ENCODE assay signal across 11 mouse cellular contexts in genomic region chr5:43102000-43102459, GRCm38 (mm10).
A peak's percentile ranks its signal among the peaks of the same experiment; 100 is the strongest.
DNase-seq lines count a peak whose midpoint lies in the region; ATAC-seq and TF ChIP-seq lines count a peak whose summit lies in the region.
"Had no signal": no experiment of that assay in that cellular context is flagged by ENCODE, and none has a peak within 500 bp of the region (broad histone marks: within the 10 kb centered on the region; RNA-seq: fewer than 3 reads in every experiment).

No protein-coding gene starts in this region.

- no peaks in the 10 kb centered on the region for H3K36me3 ChIP-seq in heart, embryonic 15.5 days
- H3K36me3 ChIP-seq in heart, embryonic 11.5 days (ENCODE audit: control insufficient read depth, insufficient read depth, low read length), result no peaks in the 10 kb centered on the region
- no peaks in the 10 kb centered on the region for H3K36me3 ChIP-seq in liver, postnatal 0 days (replicated peaks; ENCODE audit: insufficient read depth, low read length)
- H3K36me3 ChIP-seq in liver, embryonic 11.5 days (ENCODE audit: control insufficient read depth, insufficient read depth, low read length), result no peaks in the 10 kb centered on the region
- H3K36me3 ChIP-seq in midbrain, embryonic 15.5 days (replicated peaks), result no peaks in the 10 kb centered on the region
- H3K36me3 ChIP-seq: intestine, embryonic 15.5 days had no signal

- no peak overlapping the region for H3K4me3 ChIP-seq in heart, embryonic 15.5 days
- H3K4me3 ChIP-seq in heart, embryonic 11.5 days (ENCODE audit: low read depth, low read length), result no peak overlapping the region
- H3K4me3 ChIP-seq in liver, postnatal 0 days (ENCODE audit: low read depth, low read length), result no peak overlapping the region
- no peak overlapping the region for H3K4me3 ChIP-seq in liver, embryonic 11.5 days (ENCODE audit: low read depth, low read length)
- H3K4me3 ChIP-seq in midbrain, embryonic 15.5 days, result no peak overlapping the region
- H3K4me3 ChIP-seq: erythroblast, embryonic 14.5 days; intestine, embryonic 15.5 days had no signal

- no peak for DNase-seq in liver, postnatal 0 days
- DNase-seq in liver, embryonic 11.5 days (ENCODE audit: low spot score), result no peak
- DNase-seq in Muller cell, postnatal 12 days (ENCODE audit: inconsistent ontology term), result no peak
- DNase-seq: cerebellum, postnatal 36 days; layer of hippocampus, postnatal 36 days had no signal

- peak overlapping the region; percentile 4; the same call in 1 of the 2 replicates for H3K27ac ChIP-seq in heart, embryonic 15.5 days
- no peak overlapping the region for H3K27ac ChIP-seq in heart, embryonic 11.5 days (ENCODE audit: low read depth, low read length)
- H3K27ac ChIP-seq in liver, postnatal 0 days (ENCODE audit: low read depth), result no peak overlapping the region
- no peak overlapping the region for H3K27ac ChIP-seq in liver, embryonic 11.5 days (ENCODE audit: low read depth, low read length)
- no peak overlapping the region for H3K27ac ChIP-seq in midbrain, embryonic 15.5 days
- H3K27ac ChIP-seq: intestine, embryonic 15.5 days had no signal

- no peaks in the 10 kb centered on the region for H3K9me3 ChIP-seq in heart, embryonic 15.5 days (replicated peaks)
- no peaks in the 10 kb centered on the region for H3K9me3 ChIP-seq in heart, embryonic 11.5 days (replicated peaks; ENCODE audit: control insufficient read depth, low read length)
- no peaks in the 10 kb centered on the region for H3K9me3 ChIP-seq in liver, postnatal 0 days (ENCODE audit: low read length)
- no peaks in the 10 kb centered on the region for H3K9me3 ChIP-seq in liver, embryonic 11.5 days (ENCODE audit: control insufficient read depth, low read length)
- no peaks in the 10 kb centered on the region for H3K9me3 ChIP-seq in midbrain, embryonic 15.5 days
- H3K9me3 ChIP-seq: intestine, embryonic 15.5 days had no signal

- TF ChIP-seq EP300 in liver, postnatal 0 days (IDR thresholded peaks at IDR 0.05; ENCODE audit: low read depth), result no peak

- no peak overlapping the region for H3K4me2 ChIP-seq in heart, embryonic 15.5 days
- no peak overlapping the region for H3K4me2 ChIP-seq in heart, embryonic 11.5 days
- no peak overlapping the region for H3K4me2 ChIP-seq in liver, postnatal 0 days (ENCODE audit: low read depth, low read length)
- no peak overlapping the region for H3K4me2 ChIP-seq in liver, embryonic 11.5 days
- no peak overlapping the region for H3K4me2 ChIP-seq in midbrain, embryonic 15.5 days
- H3K4me2 ChIP-seq: intestine, embryonic 15.5 days had no signal

- H3K4me1 ChIP-seq in heart, embryonic 15.5 days (replicated peaks), result peaks cover 4% of the 10 kb centered on the region; the same call in 1 of the 2 replicates
- peaks cover 4% of the 10 kb centered on the region; the same call in 1 of the 2 replicates for H3K4me1 ChIP-seq in heart, embryonic 11.5 days (ENCODE audit: control insufficient read depth, insufficient read depth, low read length)
- H3K4me1 ChIP-seq in liver, postnatal 0 days (ENCODE audit: insufficient read depth), result no peaks in the 10 kb centered on the region
- H3K4me1 ChIP-seq in liver, embryonic 11.5 days (replicated peaks; ENCODE audit: control insufficient read depth, insufficient read depth, low read length), result no peaks in the 10 kb centered on the region; the same call in 1 of the 2 replicates
- H3K4me1 ChIP-seq in midbrain, embryonic 15.5 days, result peaks cover 7% of the 10 kb centered on the region
- H3K4me1 ChIP-seq: intestine, embryonic 15.5 days had no signal

- WGBS in heart, embryonic 15.5 days, result 31% methylated on average over 4 of the region's 4 CpGs
- WGBS in heart, embryonic 11.5 days (ENCODE audit: insufficient replicate concordance), result 37% methylated on average over 4 of the region's 4 CpGs
- WGBS in liver, postnatal 0 days (ENCODE audit: insufficient replicate concordance), result 44% methylated on average over 4 of the region's 4 CpGs
- WGBS in liver, embryonic 11.5 days, result 51% methylated on average over 4 of the region's 4 CpGs
- 18% methylated on average over 4 of the region's 4 CpGs for WGBS in midbrain, embryonic 15.5 days

- no peak overlapping the region for H3K9ac ChIP-seq in heart, embryonic 15.5 days
- H3K9ac ChIP-seq in heart, embryonic 11.5 days (ENCODE audit: low read depth, low read length), result no peak overlapping the region
- no peak overlapping the region for H3K9ac ChIP-seq in liver, postnatal 0 days (replicated peaks)
- H3K9ac ChIP-seq in liver, embryonic 11.5 days (ENCODE audit: low read depth, low read length), result no peak overlapping the region
- H3K9ac ChIP-seq in midbrain, embryonic 15.5 days, result no peak overlapping the region
- H3K9ac ChIP-seq: intestine, embryonic 15.5 days had no signal

- TF ChIP-seq CTCF in liver, postnatal 0 days (IDR thresholded peaks at IDR 0.05; ENCODE audit: low read depth), result no peak

- H3K27me3 ChIP-seq in heart, embryonic 15.5 days, result no peaks in the 10 kb centered on the region
- H3K27me3 ChIP-seq in heart, embryonic 11.5 days (ENCODE audit: control insufficient read depth, insufficient read depth, low read length), result no peaks in the 10 kb centered on the region
- no peaks in the 10 kb centered on the region for H3K27me3 ChIP-seq in liver, postnatal 0 days (ENCODE audit: insufficient read depth, low read length)
- H3K27me3 ChIP-seq in liver, embryonic 11.5 days (replicated peaks; ENCODE audit: control insufficient read depth, insufficient read depth, low read length), result no peaks in the 10 kb centered on the region
- no peaks in the 10 kb centered on the region for H3K27me3 ChIP-seq in midbrain, embryonic 15.5 days (replicated peaks)
- H3K27me3 ChIP-seq: intestine, embryonic 15.5 days had no signal

- no peak for ATAC-seq in heart, embryonic 15.5 days (replicated peaks; ENCODE audit: insufficient number of reproducible peaks, insufficient read depth, low FRiP score, low read depth)
- ATAC-seq in heart, embryonic 11.5 days (replicated peaks; ENCODE audit: insufficient number of reproducible peaks, low FRiP score, low TSS enrichment), result no peak
- ATAC-seq in liver, postnatal 0 days, result peak; percentile 29; the same call in 1 of the 2 replicates
- no peak for ATAC-seq in liver, embryonic 11.5 days (replicated peaks; ENCODE audit: low FRiP score)
- peak; percentile 57 for ATAC-seq in granulocyte monocyte progenitor cell, adult 5-6 weeks (replicated peaks; ENCODE audit: poor library complexity, severe bottlenecking)
- peak; percentile 70 for ATAC-seq in midbrain, embryonic 15.5 days (replicated peaks)
- ATAC-seq: intestine, embryonic 15.5 days had no signal

Comparison
In these comparisons a context has a peak if more than half of its experiments do, and no peak if none do; other contexts are left out.
1. ATAC-seq: peak in liver, postnatal 0 days (single experiment), granulocyte monocyte progenitor cell, adult 5-6 weeks (single experiment) and midbrain, embryonic 15.5 days (single experiment); none in heart, embryonic 15.5 days (single experiment), heart, embryonic 11.5 days (single experiment) and liver, embryonic 11.5 days (single experiment).